Mouse (Mus musculus) olfactory bulb, adult 2 months (tissue): ENCODE results near the gene Msrb3.

Experiments
- CTCF ChIP-seq: fragments of 200-500 bp; IDR thresholded peaks from 2 replicates; pipeline ENCODE4 v1.5.1; 2012; ENCODE audit warnings: low read depth, mild to moderate bottlenecking, low read length, moderate library complexity; ENCODE audit not compliant: insufficient read depth
- POLR2A ChIP-seq: fragments of 200-500 bp; IDR thresholded peaks from 2 replicates; pipeline ENCODE4 v1.6.1; 2012; ENCODE audit warnings: mild to moderate bottlenecking, low read depth, low read length, moderate library complexity; ENCODE audit not compliant: insufficient read depth

DNA sequence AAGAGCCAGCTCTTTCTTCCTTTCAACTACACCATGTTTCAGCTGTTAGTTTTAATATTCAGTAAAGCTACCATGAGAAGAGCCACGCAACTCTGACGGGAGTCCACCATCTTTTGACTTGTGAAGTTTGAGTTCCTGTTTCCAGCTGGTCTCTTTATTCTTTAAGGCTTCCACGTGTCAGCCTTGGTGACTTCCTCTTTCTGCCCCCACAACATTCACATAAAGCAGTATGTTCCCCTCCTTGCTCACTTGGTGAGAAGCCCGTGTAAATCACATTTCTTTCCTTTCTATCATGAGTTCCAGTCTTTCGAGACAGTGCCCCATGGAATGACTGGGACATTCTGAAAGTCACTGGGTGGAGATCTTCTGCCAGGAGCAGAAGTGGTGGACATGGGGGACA, 83.6 kb downstream of the Msrb3 start:
- TF ChIP-seq POLR2A (no peak), CTCF (no peak)
